Mouse (Mus musculus) C2C12 (cell line): Measurements from ENCODE around the gene Skp1a.

ENCODE experiments used
- CEBPB ChIP-seq: IDR thresholded peaks from one replicate; pipeline ENCODE4 v1.6.1; 2011; ENCODE audit warnings: low read depth, mild to moderate bottlenecking, control low read depth, moderate library complexity
- CTCF ChIP-seq: IDR thresholded peaks from one replicate; pipeline ENCODE4 v1.5.1; 2011; ENCODE audit not compliant: control insufficient read depth, insufficient read depth, insufficient read length
- MAX ChIP-seq: IDR thresholded peaks from one replicate; pipeline ENCODE4 v1.6.1; 2011; ENCODE audit warnings: mild to moderate bottlenecking, control low read depth
- MYOD1 ChIP-seq: IDR thresholded peaks from one replicate; pipeline ENCODE4 v1.6.1; 2011; ENCODE audit warnings: low read depth; ENCODE audit not compliant: control insufficient read depth, insufficient read length
- MYOG ChIP-seq: IDR thresholded peaks from one replicate; pipeline ENCODE4 v1.6.1; 2011; ENCODE audit not compliant: control insufficient read depth, insufficient read length; ENCODE audit errors: extremely low read depth
- USF1 ChIP-seq: IDR thresholded peaks from one replicate; pipeline ENCODE4 v1.6.1; 2011; ENCODE audit warnings: low read depth, mild to moderate bottlenecking, control low read depth, moderate library complexity

DNA sequence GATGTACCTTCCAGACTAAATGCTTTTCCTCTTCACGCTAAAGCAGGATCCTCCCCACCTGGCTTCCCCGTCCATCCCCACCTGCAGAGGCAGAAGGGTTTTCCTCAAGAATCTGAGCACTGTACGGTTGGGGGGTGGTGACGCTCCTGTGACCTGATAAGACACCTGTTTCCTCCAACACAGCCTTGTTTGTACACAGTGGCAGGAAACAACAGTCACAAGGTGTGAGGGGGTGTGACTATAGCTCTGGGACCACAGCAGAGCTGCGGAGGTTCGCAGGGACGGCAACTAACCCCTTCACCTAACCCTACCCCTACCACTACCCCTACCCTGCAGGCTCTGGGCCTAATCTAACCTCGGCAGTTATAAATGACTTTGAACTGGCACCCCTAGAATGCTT lies 43.6 kb downstream of the Skp1a start:
- TF ChIP-seq CTCF = no peak
- TF ChIP-seq MYOD1 = no peak
- no peak for TF ChIP-seq MAX
- TF ChIP-seq CEBPB = no peak
- TF ChIP-seq MYOG = no peak
- TF ChIP-seq USF1 = no peak
